Mouse (Mus musculus): ENCODE data around the gene Gm21477. TPM values are rescaled to one million over a fixed set of nuclear protein-coding genes. Genes with fewer than 3 reads are reported as not detected.
"Not testable (repeated sequence)": the region's sequence is repeated elsewhere in the genome, so short reads cannot be mapped to it uniquely, and the experiment has no call there.

Gm21477 gene
- not detected in 2 replicates for polyA plus RNA-seq (2011; ENCODE audit: insufficient read depth, insufficient read length, low read depth, missing spikeins)

GRCm38 (mm10) chrY:87116521-87116920, at the start of gene Gm21477:
Gene Gm21477, plus strand, starts transcription at chrY:87116821.
- H3K9ac ChIP-seq (ENCODE audit: low read depth, poor library complexity, severe bottlenecking); H3K9me3 ChIP-seq (replicated peaks; ENCODE audit: control insufficient read depth, insufficient read depth, low read length, poor library complexity, severe bottlenecking); H3K27ac ChIP-seq (ENCODE audit: insufficient read depth, low read length); H3K4me3 ChIP-seq (ENCODE audit: low read depth, low read length); H3K36me3 ChIP-seq (ENCODE audit: control insufficient read depth, insufficient read depth, low read length, poor library complexity, severe bottlenecking); H3K27me3 ChIP-seq (ENCODE audit: control insufficient read depth, insufficient read depth, low read length, poor library complexity, severe bottlenecking); H3K4me1 ChIP-seq (ENCODE audit: control insufficient read depth, insufficient read depth, low read length): not testable (repeated sequence)
